Comparison of ENCODE assay signal across 9 mouse cellular contexts in the genomic region with DNA sequence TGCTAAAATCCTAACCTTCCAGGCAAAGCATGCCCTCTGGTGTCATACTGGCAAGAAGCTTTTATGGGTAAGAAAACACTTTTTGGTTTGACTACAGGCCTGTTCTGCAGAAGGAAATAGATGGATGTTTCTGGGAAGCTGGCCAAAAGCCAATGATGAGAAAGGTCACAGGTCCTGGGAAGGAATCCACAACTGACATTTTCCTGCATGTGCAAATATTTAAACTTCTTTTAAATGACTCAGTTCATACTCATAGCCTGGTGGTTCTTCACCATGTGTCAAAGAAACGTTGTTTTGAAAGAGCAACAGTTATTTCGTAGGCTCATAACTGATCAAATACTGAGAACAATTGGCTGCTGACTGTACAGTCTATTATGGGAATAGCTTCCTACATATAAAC. TPM values are rescaled to one million over a fixed set of nuclear protein-coding genes. Genes with fewer than 3 reads are reported as not detected.
DNase-seq lines count a peak whose midpoint lies in the region; ATAC-seq and TF ChIP-seq lines count a peak whose summit lies in the region.
"Had no signal": no experiment of that assay in that cellular context is flagged by ENCODE, and none has a peak within 500 bp of the region (broad histone marks: within the 10 kb centered on the region; RNA-seq: fewer than 3 reads in every experiment).

No protein-coding gene starts in this region.

- DNase-seq in lung, adult 18-20 months, result peak; percentile 10 to 28
- DNase-seq in lung, adult 2 months, result no peak
- DNase-seq in adrenal gland, postnatal 36 days, result peak; percentile 36 to 51
- peak; percentile 76 for DNase-seq in kidney, postnatal 14 days
- DNase-seq in testis, postnatal 10 days (ENCODE audit: low spot score), result no peak
- no peak for DNase-seq in retina, postnatal 1 day
- no peak for DNase-seq in frontal cortex, postnatal 36 days (ENCODE audit: low spot score in 2 of 2)

- no peak overlapping the region for H3K9ac ChIP-seq in stomach, embryonic 15.5 days
- H3K9ac ChIP-seq: embryonic facial prominence, embryonic 13.5 days had no signal

- no peaks in the 10 kb centered on the region; the same call in 1 of the 2 replicates for H3K36me3 ChIP-seq in stomach, embryonic 15.5 days

- no peaks in the 10 kb centered on the region for H3K9me3 ChIP-seq in stomach, embryonic 15.5 days
- H3K9me3 ChIP-seq: embryonic facial prominence, embryonic 13.5 days had no signal

- no peak for TF ChIP-seq CTCF in lung, adult 2 months (IDR thresholded peaks at IDR 0.05; ENCODE audit: insufficient read depth, low read length)

- H3K27ac ChIP-seq in stomach, embryonic 15.5 days, result no peak overlapping the region
- H3K27ac ChIP-seq: embryonic facial prominence, embryonic 13.5 days had no signal

- no peak overlapping the region for H3K4me2 ChIP-seq in stomach, embryonic 15.5 days
- H3K4me2 ChIP-seq: embryonic facial prominence, embryonic 13.5 days had no signal

- no peak overlapping the region for H3K4me3 ChIP-seq in lung, adult 2 months (replicated peaks; ENCODE audit: extremely low read depth, low read depth, low read length)
- H3K4me3 ChIP-seq in stomach, embryonic 15.5 days (replicated peaks), result no peak overlapping the region
- H3K4me3 ChIP-seq: embryonic facial prominence, embryonic 13.5 days had no signal

- TF ChIP-seq POLR2A in lung, adult 2 months (IDR thresholded peaks at IDR 0.05; ENCODE audit: borderline replicate concordance, extremely low read depth, low read depth, low read length), result no peak

- no peaks in the 10 kb centered on the region for H3K27me3 ChIP-seq in stomach, embryonic 15.5 days (replicated peaks)
- H3K27me3 ChIP-seq: embryonic facial prominence, embryonic 13.5 days had no signal

- WGBS in lung, adult 2 months, result 37% methylated on average over 2 of the region's 2 CpGs
- 17% methylated on average over 2 of the region's 2 CpGs for WGBS in stomach, embryonic 15.5 days

- H3K4me1 ChIP-seq in lung, adult 2 months (ENCODE audit: control insufficient read depth, insufficient read depth, low read length), result peaks cover 4% of the 10 kb centered on the region
- H3K4me1 ChIP-seq in stomach, embryonic 15.5 days, result 0 out of 2 replicates have a peak, but pooled peaks cover 3% of the 10 kb centered on the region

- ATAC-seq in stomach, embryonic 15.5 days (ENCODE audit: insufficient read depth, low FRiP score, low read depth), result peak; percentile 58; the same call in 1 of the 2 replicates

RNA-seq across cellular contexts. Expression of a gene that starts 5.4 kb away (rescaled TPM):
- polyA plus RNA-seq in lung, adult 2 months (2012; rRNA removed), result 0.96 and 1.9 TPM in 2 replicates
- 1 to 10 TPM; 6.4 to 6.6 TPM for total RNA-seq in adrenal gland, postnatal 36 days (2021)
- polyA plus RNA-seq in stomach, embryonic 15.5 days (2015; fragmentation: Nextera tagmentation; extraction: Ambion mirVana), result 9.7 and 10.3 TPM in 2 replicates

Comparison
In these comparisons a context has a peak if more than half of its experiments do, and no peak if none do; other contexts are left out.
1. DNase-seq: peak in lung, adult 18-20 months (2 of 2), adrenal gland, postnatal 36 days (2 of 2) and kidney, postnatal 14 days (single experiment); none in lung, adult 2 months (single experiment), testis, postnatal 10 days (single experiment), retina, postnatal 1 day (single experiment) and frontal cortex, postnatal 36 days (0 of 2).